Mouse (Mus musculus) midbrain, postnatal 0 days (tissue): Measurements from ENCODE around the gene Ubfd1. TPM values are rescaled to one million over a fixed set of nuclear protein-coding genes. Genes with fewer than 3 reads are reported as not detected.

ENCODE experiments used
- ATAC-seq: fragments of 200-750 bp; cut with Nextera tagmentation; 2 replicates; pipeline ENCODE4 v1.8.0; 2017; ENCODE audit warnings: moderate number of reproducible peaks, mild to moderate bottlenecking, moderate TSS enrichment, moderate library complexity; ENCODE audit not compliant: low FRiP score
- DNase-seq: peaks from one replicate; pipeline ENCODE4 v3.0.0-alpha.2; 2015; ENCODE audit warnings: low spot score
- H3K27ac ChIP-seq: fragments of 300-500 bp; sonication (generic); 2 replicates; pipeline ENCODE4 v1.5.1; 2014; ENCODE audit warnings: low read depth, mild to moderate bottlenecking, low read length, mixed read lengths
- H3K27me3 ChIP-seq: fragments of 300-500 bp; sonication (generic); 2 replicates; pipeline ENCODE4 v1.6.1; 2014; ENCODE audit warnings: low read length, control low read depth, mixed read lengths; ENCODE audit not compliant: insufficient read depth
- H3K36me3 ChIP-seq: fragments of 300-500 bp; sonication (generic); 2 replicates; pipeline ENCODE4 v1.6.1; 2014; ENCODE audit warnings: low read length, control low read depth, mixed read lengths; ENCODE audit not compliant: insufficient read depth
- H3K4me1 ChIP-seq: fragments of 300-500 bp; sonication (generic); 2 replicates; pipeline ENCODE4 v1.6.1; 2014; ENCODE audit warnings: mild to moderate bottlenecking, control low read depth, antibody characterized with exemption, low read length, mixed read lengths; ENCODE audit not compliant: insufficient read depth
- H3K4me2 ChIP-seq: fragments of 300-500 bp; sonication (generic); 2 replicates; pipeline ENCODE4 v1.6.1; 2014; ENCODE audit warnings: low read depth, mild to moderate bottlenecking, low read length, mixed read lengths; ENCODE audit not compliant: poor library complexity, severe bottlenecking
- H3K4me3 ChIP-seq: fragments of 300-500 bp; sonication (generic); 2 replicates; pipeline ENCODE4 v1.5.1; 2014; ENCODE audit warnings: low read depth, mild to moderate bottlenecking, low read length, moderate library complexity
- H3K9ac ChIP-seq: fragments of 300-500 bp; sonication (generic); replicated peaks from 2 replicates; pipeline ENCODE4 v1.6.1; 2014; ENCODE audit warnings: mild to moderate bottlenecking, low read length, moderate library complexity, mixed read lengths; ENCODE audit not compliant: poor library complexity, severe bottlenecking
- H3K9me3 ChIP-seq: fragments of 300-500 bp; sonication (generic); 2 replicates; pipeline ENCODE4 v1.6.1; 2016; ENCODE audit warnings: low read length, control low read depth
- CTCF ChIP-seq: IDR thresholded peaks from 2 replicates; pipeline ENCODE4 v1.5.1; 2016; ENCODE audit warnings: antibody characterized with exemption, mild to moderate bottlenecking
- WGBS: fragments of 180-500 bp; shearing (Covaris S2); extraction: QIAGEN DNeasy Blood & Tissue Kit; methylation state at CpG from one replicate; pipeline ENCODE4 v1.1.7; 2014; 5-methylcytosine and 5-hydroxymethylcytosine counted together
- polyA plus RNA-seq: library from polyadenylated mRNA; unstranded; fragments of >200 nt; fragmentation: Nextera tagmentation; extraction: Ambion mirVana; gene quantifications from 2 replicates; pipeline ENCODE4 v1.2.1, GENCODE M21; 2015
- total RNA-seq: library from RNA; depleted of rRNA; stranded (reverse); fragments of >200 nt; gene quantifications from 2 replicates; pipeline ENCODE4 v1.2.3, GENCODE M21; 2014

Gene Ubfd1
- total and polyA plus RNA-seq, 2 experiments from 2014 or later = 69.0 to 124 TPM

GRCm38 (mm10) chr7:122067517-122068381, 774 bp downstream of the Ubfd1 start:
- H3K36me3 ChIP-seq = peaks cover 21% of the 10 kb centered on the region
- DNase-seq (peak; percentile 7), ATAC-seq (peak; percentile 39)
- H3K4me2 ChIP-seq = peak overlapping the region; percentile 62
- WGBS = 1% methylated on average over 46 of the region's 58 CpGs
- H3K4me1 ChIP-seq = peaks cover 12% of the 10 kb centered on the region; the same call in 1 of the 2 replicates
- H3K9ac ChIP-seq = peak overlapping the region; percentile 96
- H3K9me3 ChIP-seq = no peaks in the 10 kb centered on the region
- no peaks in the 10 kb centered on the region for H3K27me3 ChIP-seq
- peak overlapping the region; percentile 93 for H3K27ac ChIP-seq
- peak; percentile 51 for TF ChIP-seq CTCF
- H3K4me3 ChIP-seq = peak overlapping the region; percentile 99

- DNase-seq (no peak), ATAC-seq (no peak)
- whole genome bisulfite sequencing = 81% methylated on average over 3 of the region's 3 CpGs
- H3K27ac ChIP-seq = no peak overlapping the region
- H3K4me2 ChIP-seq = no peak overlapping the region
- peaks cover 64% of the 10 kb centered on the region for H3K36me3 ChIP-seq
- H3K4me3 ChIP-seq = no peak overlapping the region
- TF ChIP-seq CTCF = no peak
- H3K9ac ChIP-seq = no peak overlapping the region
- no peaks in the 10 kb centered on the region for H3K9me3 ChIP-seq
- no peaks in the 10 kb centered on the region for H3K4me1 ChIP-seq
- no peaks in the 10 kb centered on the region for H3K27me3 ChIP-seq
These were observed 7.4 kb downstream of the Ubfd1 start for GRCm38 (mm10) chr7:122074374-122074773.

GRCm38 (mm10) chr7:122079798-122080554, 13.0 kb downstream of the Ubfd1 start:
- H3K27ac ChIP-seq = no peak overlapping the region
- DNase-seq (no peak), ATAC-seq (no peak)
- no peak overlapping the region for H3K4me2 ChIP-seq
- 98% methylated on average over 8 of the region's 8 CpGs for WGBS
- no peaks in the 10 kb centered on the region for H3K4me1 ChIP-seq
- H3K36me3 ChIP-seq = peaks cover 70% of the 10 kb centered on the region
- no peaks in the 10 kb centered on the region for H3K9me3 ChIP-seq
- TF ChIP-seq CTCF = no peak
- no peak overlapping the region for H3K4me3 ChIP-seq
- no peak overlapping the region for H3K9ac ChIP-seq
- no peaks in the 10 kb centered on the region for H3K27me3 ChIP-seq

- H3K27ac ChIP-seq = no peak overlapping the region
- H3K4me2 ChIP-seq = no peak overlapping the region
- no peak for DNase-seq
- H3K9me3 ChIP-seq = no peaks in the 10 kb centered on the region
- H3K27me3 ChIP-seq = no peaks in the 10 kb centered on the region
- H3K9ac ChIP-seq = no peak overlapping the region
- ATAC-seq = no peak
- WGBS = 87% methylated on average over 1 of the region's 1 CpGs
- peaks cover 60% of the 10 kb centered on the region for H3K36me3 ChIP-seq
- no peak for TF ChIP-seq CTCF
- no peaks in the 10 kb centered on the region for H3K4me1 ChIP-seq
- no peak overlapping the region for H3K4me3 ChIP-seq
These were observed 14.1 kb downstream of the Ubfd1 start for GRCm38 (mm10) chr7:122081071-122081470.

GRCm38 (mm10) chr7:122087195-122087982, 20.4 kb downstream of the Ubfd1 start:
- no peak for DNase-seq
- Histone ChIP-seq H3K9me3 (no peaks in the 10 kb centered on the region), H3K27me3 (no peaks in the 10 kb centered on the region), H3K4me2 (no peak overlapping the region), H3K36me3 (peaks cover 53% of the 10 kb centered on the region), H3K4me3 (no peak overlapping the region), H3K27ac (no peak overlapping the region), H3K4me1 (no peaks in the 10 kb centered on the region), H3K9ac (no peak overlapping the region)
- no peak for ATAC-seq
- 93% methylated on average over 11 of the region's 11 CpGs for WGBS
- TF ChIP-seq CTCF = no peak
